Mouse (Mus musculus) C2C12 (cell line): Measurements from ENCODE around the gene Slc10a7. TPM values are rescaled to one million over a fixed set of nuclear protein-coding genes. Genes with fewer than 3 reads are reported as not detected.

ENCODE experiments used
- H3K27me3 ChIP-seq: one replicate; pipeline ENCODE4 v1.6.1; 2011; ENCODE audit not compliant: control insufficient read depth, insufficient read depth, insufficient read length
- H3K36me3 ChIP-seq: one replicate; pipeline ENCODE4 v1.6.1; 2011; ENCODE audit not compliant: control insufficient read depth, insufficient read depth
- H3K4me3 ChIP-seq: one replicate; pipeline ENCODE4 v1.5.1; 2011; ENCODE audit warnings: mild to moderate bottlenecking, control low read depth; ENCODE audit not compliant: poor library complexity, insufficient read depth, severe bottlenecking
- H3K79me2 ChIP-seq: one replicate; pipeline ENCODE4 v1.6.1; 2011; ENCODE audit not compliant: control insufficient read depth, insufficient read depth
- H3K79me3 ChIP-seq: one replicate; pipeline ENCODE4 v1.6.1; 2011; ENCODE audit warnings: low read depth, control low read depth
- H3ac ChIP-seq: one replicate; pipeline ENCODE3; 2011; ENCODE audit warnings: low read depth; ENCODE audit not compliant: control insufficient read depth, insufficient read length
- CEBPB ChIP-seq: IDR thresholded peaks from one replicate; pipeline ENCODE4 v1.6.1; 2011; ENCODE audit warnings: low read depth, mild to moderate bottlenecking, control low read depth, moderate library complexity
- CTCF ChIP-seq: IDR thresholded peaks from one replicate; pipeline ENCODE4 v1.5.1; 2011; ENCODE audit not compliant: control insufficient read depth, insufficient read depth, insufficient read length
- FOSL1 ChIP-seq: IDR thresholded peaks from one replicate; pipeline ENCODE4 v1.8.0; 2011; ENCODE audit warnings: mild to moderate bottlenecking, low read length; ENCODE audit not compliant: poor library complexity, insufficient read depth, severe bottlenecking
- MAX ChIP-seq: IDR thresholded peaks from one replicate; pipeline ENCODE4 v1.6.1; 2011; ENCODE audit warnings: mild to moderate bottlenecking, control low read depth
- MYOD1 ChIP-seq: IDR thresholded peaks from one replicate; pipeline ENCODE4 v1.6.1; 2011; ENCODE audit warnings: low read depth; ENCODE audit not compliant: control insufficient read depth, insufficient read length
- MYOG ChIP-seq: IDR thresholded peaks from one replicate; pipeline ENCODE4 v1.6.1; 2011; ENCODE audit not compliant: control insufficient read depth, insufficient read length; ENCODE audit errors: extremely low read depth
- USF1 ChIP-seq: IDR thresholded peaks from one replicate; pipeline ENCODE4 v1.6.1; 2011; ENCODE audit warnings: low read depth, mild to moderate bottlenecking, control low read depth, moderate library complexity
- polyA plus RNA-seq: library from polyadenylated mRNA; unstranded; fragments of >200 nt; fragmentation: generic; extraction: Trizol; gene quantifications from one replicate; pipeline ENCODE4 v1.2.1, GENCODE M21; 2012; ENCODE audit warnings: missing spikeins

The Slc10a7 gene
- polyA plus RNA-seq, 1 experiment, result 7.5 TPM

GRCm38 (mm10) chr8:78732995-78733512 lies 223.9 kb downstream of the Slc10a7 start:
- Histone ChIP-seq H3ac (no peak overlapping the region), H3K27me3 (no peaks in the 10 kb centered on the region), H3K79me2 (no peaks in the 10 kb centered on the region), H3K4me3 (no peak overlapping the region), H3K36me3 (no peaks in the 10 kb centered on the region), H3K79me3 (no peaks in the 10 kb centered on the region)
- TF ChIP-seq MYOG (no peak), FOSL1 (no peak), MYOD1 (no peak), USF1 (no peak), CTCF (no peak), CEBPB (no peak), MAX (no peak)

- TF ChIP-seq MYOG, result no peak
- no peak for TF ChIP-seq MAX
- no peak for TF ChIP-seq MYOD1
- no peak for TF ChIP-seq CTCF
- Histone ChIP-seq H3K27me3 (no peaks in the 10 kb centered on the region), H3K4me3 (no peak overlapping the region), H3K79me3 (no peaks in the 10 kb centered on the region), H3K36me3 (no peaks in the 10 kb centered on the region), H3ac (no peak overlapping the region), H3K79me2 (no peaks in the 10 kb centered on the region)
These were observed 225.8 kb downstream of the Slc10a7 start for GRCm38 (mm10) chr8:78734721-78735517.

- no peaks in the 10 kb centered on the region for H3K27me3 ChIP-seq
- no peak overlapping the region for H3K4me3 ChIP-seq
- no peaks in the 10 kb centered on the region for H3K36me3 ChIP-seq
- no peaks in the 10 kb centered on the region for H3K79me2 ChIP-seq
- no peak for TF ChIP-seq USF1
- TF ChIP-seq MYOG, result no peak
- TF ChIP-seq MAX, result no peak
- peak overlapping the region; percentile 6 for H3ac ChIP-seq
- H3K79me3 ChIP-seq, result no peaks in the 10 kb centered on the region
These were observed 229.2 kb downstream of the Slc10a7 start for GRCm38 (mm10) chr8:78738304-78738703.

- Histone ChIP-seq H3K36me3 (no peaks in the 10 kb centered on the region), H3ac (no peak overlapping the region), H3K27me3 (no peaks in the 10 kb centered on the region), H3K4me3 (no peak overlapping the region), H3K79me2 (no peaks in the 10 kb centered on the region), H3K79me3 (no peaks in the 10 kb centered on the region)
- TF ChIP-seq USF1 (no peak), CTCF (no peak), CEBPB (no peak), MAX (no peak), FOSL1 (no peak), MYOG (no peak), MYOD1 (no peak)
These were observed 231.8 kb downstream of the Slc10a7 start for GRCm38 (mm10) chr8:78740936-78741335.

GRCm38 (mm10) chr8:78741496-78741895 lies 232.3 kb downstream of the Slc10a7 start:
- Histone ChIP-seq H3K79me3 (no peaks in the 10 kb centered on the region), H3K36me3 (no peaks in the 10 kb centered on the region), H3K79me2 (no peaks in the 10 kb centered on the region), H3K4me3 (no peak overlapping the region), H3ac (no peak overlapping the region), H3K27me3 (no peaks in the 10 kb centered on the region)
- TF ChIP-seq CTCF (no peak), MYOG (no peak), FOSL1 (no peak), USF1 (no peak), CEBPB (no peak), MYOD1 (no peak), MAX (no peak)

GRCm38 (mm10) chr8:78741965-78742364 lies 232.8 kb downstream of the Slc10a7 start:
- no peaks in the 10 kb centered on the region for H3K27me3 ChIP-seq
- no peak overlapping the region for H3ac ChIP-seq
- no peaks in the 10 kb centered on the region for H3K79me2 ChIP-seq
- TF ChIP-seq MAX (no peak), FOSL1 (no peak), CTCF (no peak)
- H3K4me3 ChIP-seq, result no peak overlapping the region
- no peaks in the 10 kb centered on the region for H3K79me3 ChIP-seq
- H3K36me3 ChIP-seq, result no peaks in the 10 kb centered on the region
